Mouse (Mus musculus) midbrain, embryonic 13.5 days (tissue): ENCODE results near the gene A630095N17Rik. TPM values are rescaled to one million over a fixed set of nuclear protein-coding genes. Genes with fewer than 3 reads are reported as not detected.

Source experiments
- ATAC-seq: fragments of 200-750 bp; cut with Nextera tagmentation; 2 replicates; pipeline ENCODE4 v1.8.0; 2017; ENCODE audit warnings: mild to moderate bottlenecking, moderate TSS enrichment, moderate library complexity
- H3K27ac ChIP-seq: fragments of 300-500 bp; sonication (generic); 2 replicates; pipeline ENCODE4 v1.5.1; 2015; ENCODE audit warnings: inconsistent platforms, mild to moderate bottlenecking, moderate library complexity
- H3K27me3 ChIP-seq: fragments of 300-500 bp; sonication (generic); 2 replicates; pipeline ENCODE4 v1.6.1; 2015; ENCODE audit warnings: mild to moderate bottlenecking, inconsistent platforms
- H3K36me3 ChIP-seq: fragments of 300-500 bp; sonication (generic); 2 replicates; pipeline ENCODE4 v1.6.1; 2015; ENCODE audit warnings: mild to moderate bottlenecking, inconsistent platforms
- H3K4me1 ChIP-seq: fragments of 300-500 bp; sonication (generic); replicated peaks from 2 replicates; pipeline ENCODE4 v1.6.1; 2015; ENCODE audit warnings: inconsistent platforms
- H3K4me2 ChIP-seq: fragments of 300-500 bp; sonication (generic); replicated peaks from 2 replicates; pipeline ENCODE4 v1.6.1; 2015; ENCODE audit warnings: moderate library complexity, mild to moderate bottlenecking, inconsistent platforms
- H3K4me3 ChIP-seq: fragments of 300-500 bp; sonication (generic); replicated peaks from 2 replicates; pipeline ENCODE4 v1.5.1; 2015; ENCODE audit warnings: mild to moderate bottlenecking, inconsistent platforms
- H3K9ac ChIP-seq: fragments of 300-500 bp; sonication (generic); replicated peaks from 2 replicates; pipeline ENCODE4 v1.6.1; 2015; ENCODE audit warnings: mild to moderate bottlenecking, inconsistent platforms
- H3K9me3 ChIP-seq: fragments of 300-500 bp; sonication (generic); 2 replicates; pipeline ENCODE4 v1.6.1; 2016; ENCODE audit warnings: mild to moderate bottlenecking, inconsistent platforms
- WGBS: fragments of 180-500 bp; shearing (Covaris S2); methylation state at CpG from one replicate; pipeline ENCODE4 v1.1.7; 2015; 5-methylcytosine and 5-hydroxymethylcytosine counted together
- polyA plus RNA-seq: library from polyadenylated mRNA; unstranded; fragments of >200 nt; fragmentation: Nextera tagmentation; extraction: Ambion mirVana; gene quantifications from 2 replicates; pipeline ENCODE4 v1.2.1, GENCODE M21; 2015

Gene A630095N17Rik
- polyA plus RNA-seq = not detected in 2 replicates

- no peaks in the 10 kb centered on the region for H3K9me3 ChIP-seq
- no peak for ATAC-seq
- no peak within 1 kb of the TSS for H3K4me3 ChIP-seq
- no peak within 1 kb of the TSS for H3K27ac ChIP-seq
- 71% methylated on average over 5 of the region's 5 CpGs for WGBS
- H3K9ac ChIP-seq = no peak within 1 kb of the TSS
- H3K36me3 ChIP-seq = no peaks in the 10 kb centered on the region
- H3K4me1 ChIP-seq = peaks cover 11% of the 10 kb centered on the region
- H3K4me2 ChIP-seq = no peak within 1 kb of the TSS
- H3K27me3 ChIP-seq = peaks cover 12% of the 10 kb centered on the region; the same call in 1 of the 2 replicates
Observed at GRCm38 (mm10) chr1:75231664-75232152, at the start of gene A630095N17Rik. Gene A630095N17Rik (minus strand): TSS chr1:75232102.

GRCm38 (mm10) chr1:75278228-75278627 is 46.3 kb upstream of the A630095N17Rik start, which contains the start of gene Resp18:
Gene Resp18 (minus strand): TSS chr1:75278415.
- 6% methylated on average over 13 of the region's 13 CpGs for WGBS
- ATAC-seq = peak; percentile 50; the same call in 1 of the 2 replicates

GRCm38 (mm10) chr1:75277195-75278188 is 45.6 kb upstream of the A630095N17Rik start:
- peaks cover 38% of the 10 kb centered on the region for H3K27me3 ChIP-seq
- H3K9ac ChIP-seq = peak overlapping the region; percentile 61
- H3K4me2 ChIP-seq = peak overlapping the region; percentile 49
- ATAC-seq = peak; percentile 80
- peak overlapping the region; percentile 40 for H3K4me3 ChIP-seq
- H3K4me1 ChIP-seq = no peaks in the 10 kb centered on the region
- no peaks in the 10 kb centered on the region for H3K9me3 ChIP-seq
- H3K36me3 ChIP-seq = no peaks in the 10 kb centered on the region
- WGBS = 2% methylated on average over 23 of the region's 23 CpGs
- H3K27ac ChIP-seq = 0 out of 2 replicates have a peak overlapping the region, but pooled peaks have one; percentile 22

More at GRCm38 (mm10) chr1:75278228-75278627, 46.3 kb upstream of the A630095N17Rik start, which contains the start of gene Resp18:
- Histone ChIP-seq H3K4me3 (peak within 1 kb of the TSS; percentile 40), H3K4me2 (peak within 1 kb of the TSS; percentile 49), H3K27ac (0 out of 2 replicates have a peak within 1 kb of the TSS, but pooled peaks have one; percentile 22), H3K9me3 (no peaks in the 10 kb centered on the region), H3K4me1 (no peaks in the 10 kb centered on the region), H3K9ac (peak within 1 kb of the TSS; percentile 61), H3K36me3 (no peaks in the 10 kb centered on the region), H3K27me3 (peaks cover 38% of the 10 kb centered on the region)

GRCm38 (mm10) chr1:75264091-75264880 is 32.4 kb upstream of the A630095N17Rik start, which contains the start of gene Ptprn:
Gene Ptprn (minus strand): TSS chr1:75264502.
- peaks cover 74% of the 10 kb centered on the region for H3K27me3 ChIP-seq
- H3K4me3 ChIP-seq = peak within 1 kb of the TSS; percentile 59
- H3K36me3 ChIP-seq = no peaks in the 10 kb centered on the region
- no peak within 1 kb of the TSS for H3K27ac ChIP-seq
- peak; percentile 89 for ATAC-seq
- peaks cover 17% of the 10 kb centered on the region for H3K4me1 ChIP-seq
- no peaks in the 10 kb centered on the region for H3K9me3 ChIP-seq
- peak within 1 kb of the TSS; percentile 70 for H3K9ac ChIP-seq
- peak within 1 kb of the TSS; percentile 80 for H3K4me2 ChIP-seq
- WGBS = 13% methylated on average over 24 of the region's 32 CpGs

- no peaks in the 10 kb centered on the region for H3K36me3 ChIP-seq
- H3K4me2 ChIP-seq = peak overlapping the region; percentile 80
- no peaks in the 10 kb centered on the region for H3K9me3 ChIP-seq
- H3K4me3 ChIP-seq = peak overlapping the region; percentile 59
- peak overlapping the region; percentile 70 for H3K9ac ChIP-seq
- H3K27ac ChIP-seq = no peak overlapping the region
- peaks cover 68% of the 10 kb centered on the region for H3K27me3 ChIP-seq
- WGBS = 2% methylated on average over 40 of the region's 40 CpGs
- peak; percentile 66 for ATAC-seq
- peaks cover 17% of the 10 kb centered on the region for H3K4me1 ChIP-seq
Observed at GRCm38 (mm10) chr1:75262969-75263951, 31.4 kb upstream of the A630095N17Rik start.

- H3K4me3 ChIP-seq = no peak overlapping the region
- no peak overlapping the region for H3K27ac ChIP-seq
- H3K36me3 ChIP-seq = no peaks in the 10 kb centered on the region
- no peak for ATAC-seq
- H3K27me3 ChIP-seq = peaks cover 67% of the 10 kb centered on the region
- no peaks in the 10 kb centered on the region for H3K9me3 ChIP-seq
- no peak overlapping the region for H3K9ac ChIP-seq
- peaks cover 17% of the 10 kb centered on the region for H3K4me1 ChIP-seq
- H3K4me2 ChIP-seq = no peak overlapping the region
Observed at GRCm38 (mm10) chr1:75261278-75261677, 29.4 kb upstream of the A630095N17Rik start.

GRCm38 (mm10) chr1:75255516-75256046 is 23.7 kb upstream of the A630095N17Rik start:
- no peak overlapping the region for H3K4me2 ChIP-seq
- no peak for ATAC-seq
- no peak overlapping the region for H3K27ac ChIP-seq
- peaks cover 24% of the 10 kb centered on the region for H3K27me3 ChIP-seq
- H3K4me1 ChIP-seq = peaks cover 16% of the 10 kb centered on the region
- no peaks in the 10 kb centered on the region for H3K9me3 ChIP-seq
- 67% methylated on average over 10 of the region's 10 CpGs for WGBS
- H3K9ac ChIP-seq = no peak overlapping the region
- no peak overlapping the region for H3K4me3 ChIP-seq
- H3K36me3 ChIP-seq = no peaks in the 10 kb centered on the region

GRCm38 (mm10) chr1:75254625-75255013 is 22.7 kb upstream of the A630095N17Rik start:
- Histone ChIP-seq H3K4me2 (no peak overlapping the region), H3K4me1 (peaks cover 18% of the 10 kb centered on the region), H3K4me3 (no peak overlapping the region), H3K9me3 (no peaks in the 10 kb centered on the region), H3K27ac (peak overlapping the region; percentile 11; the same call in 1 of the 2 replicates), H3K36me3 (no peaks in the 10 kb centered on the region), H3K27me3 (peaks cover 16% of the 10 kb centered on the region), H3K9ac (no peak overlapping the region)
- no peak for ATAC-seq
- 63% methylated on average over 8 of the region's 8 CpGs for WGBS

GRCm38 (mm10) chr1:75253849-75254624 is 22.1 kb upstream of the A630095N17Rik start:
- Histone ChIP-seq H3K4me3 (no peak overlapping the region), H3K4me2 (no peak overlapping the region), H3K27me3 (peaks cover 16% of the 10 kb centered on the region), H3K9ac (no peak overlapping the region), H3K36me3 (no peaks in the 10 kb centered on the region), H3K27ac (peak overlapping the region; percentile 11; the same call in 1 of the 2 replicates), H3K4me1 (peaks cover 18% of the 10 kb centered on the region), H3K9me3 (no peaks in the 10 kb centered on the region)
- ATAC-seq = no peak
- 66% methylated on average over 16 of the region's 16 CpGs for WGBS

- H3K9me3 ChIP-seq = no peaks in the 10 kb centered on the region
- 75% methylated on average over 16 of the region's 16 CpGs for WGBS
- H3K4me2 ChIP-seq = no peak overlapping the region
- H3K27ac ChIP-seq = no peak overlapping the region
- H3K36me3 ChIP-seq = no peaks in the 10 kb centered on the region
- no peak overlapping the region for H3K4me3 ChIP-seq
- peaks cover 13% of the 10 kb centered on the region for H3K27me3 ChIP-seq
- ATAC-seq = no peak
- no peak overlapping the region for H3K9ac ChIP-seq
- peaks cover 20% of the 10 kb centered on the region for H3K4me1 ChIP-seq
Observed at GRCm38 (mm10) chr1:75253029-75253428, 21.1 kb upstream of the A630095N17Rik start.
